Mouse (Mus musculus) kidney, adult 11 months (tissue): ENCODE measurements around the gene Gmppa.

Experiments used
- DNase-seq: peaks from one replicate; pipeline ENCODE4 v3.0.0; 2022

Gmppa gene

GRCm38 (mm10) chr1:75423780-75424390 lies 11.8 kb upstream of the Gmppa start:
- DNase-seq, result no peak

GRCm38 (mm10) chr1:75425796-75426471 lies 9.8 kb upstream of the Gmppa start:
- DNase-seq, result no peak

- no peak for DNase-seq
Observed at GRCm38 (mm10) chr1:75438782-75439181, 3.1 kb downstream of the Gmppa start.

- no peak for DNase-seq
Observed at GRCm38 (mm10) chr1:75440661-75441060, 4.9 kb downstream of the Gmppa start.

GRCm38 (mm10) chr1:75441471-75441996 lies 5.8 kb downstream of the Gmppa start:
- DNase-seq, result no peak

- no peak for DNase-seq
Observed at GRCm38 (mm10) chr1:75442171-75442570, 6.4 kb downstream of the Gmppa start.

GRCm38 (mm10) chr1:75442811-75443210 lies 7.1 kb downstream of the Gmppa start:
- no peak for DNase-seq

- no peak for DNase-seq
Observed at GRCm38 (mm10) chr1:75443247-75444024, 7.7 kb downstream of the Gmppa start.

- no peak for DNase-seq
Observed at GRCm38 (mm10) chr1:75444208-75444607, 8.5 kb downstream of the Gmppa start.

GRCm38 (mm10) chr1:75445141-75445701 lies 9.5 kb downstream of the Gmppa start:
- DNase-seq, result no peak

GRCm38 (mm10) chr1:75445751-75446611 lies 10.3 kb downstream of the Gmppa start:
- DNase-seq, result peak; percentile 36

- no peak for DNase-seq
Observed at GRCm38 (mm10) chr1:75446656-75447055, 10.9 kb downstream of the Gmppa start.

- no peak for DNase-seq
Observed at GRCm38 (mm10) chr1:75447265-75448051, 11.7 kb downstream of the Gmppa start.

- DNase-seq, result no peak
Observed at GRCm38 (mm10) chr1:75448052-75448431, 12.3 kb downstream of the Gmppa start.

- DNase-seq, result no peak
Observed at GRCm38 (mm10) chr1:75448937-75449336, 13.2 kb downstream of the Gmppa start.

GRCm38 (mm10) chr1:75449377-75450135 lies 13.8 kb downstream of the Gmppa start:
- no peak for DNase-seq

- no peak for DNase-seq
Observed at GRCm38 (mm10) chr1:75450314-75451005, 14.7 kb downstream of the Gmppa start, which contains the start of gene Asic4. Gene Asic4, plus strand, starts transcription at chr1:75450436.

GRCm38 (mm10) chr1:75451900-75452299 lies 16.2 kb downstream of the Gmppa start:
- DNase-seq, result no peak

GRCm38 (mm10) chr1:75455433-75455832 lies 19.7 kb downstream of the Gmppa start:
- no peak for DNase-seq

GRCm38 (mm10) chr1:75455948-75456347 lies 20.2 kb downstream of the Gmppa start:
- DNase-seq, result no peak
